Mouse (Mus musculus) ES-E14 (cell line): ENCODE measurements around the gene Osbpl10.

Source experiments
- CHD2 ChIP-seq: IDR thresholded peaks from 2 replicates; pipeline ENCODE4 v1.6.1; 2014; ENCODE audit warnings: mild to moderate bottlenecking, low read depth, low read length, inconsistent platforms
- HCFC1 ChIP-seq: IDR thresholded peaks from 2 replicates; pipeline ENCODE4 v1.6.1; 2012; ENCODE audit warnings: low read length, inconsistent platforms, borderline replicate concordance; ENCODE audit not compliant: insufficient read depth
- MAFK ChIP-seq: IDR thresholded peaks from 2 replicates; pipeline ENCODE4 v1.6.1; 2014; ENCODE audit warnings: mild to moderate bottlenecking, low read depth, low read length, inconsistent platforms; ENCODE audit not compliant: insufficient read depth
- ZC3H11A ChIP-seq: IDR thresholded peaks from 2 replicates; pipeline ENCODE4 v1.6.1; 2012; ENCODE audit warnings: low read depth, mild to moderate bottlenecking, inconsistent platforms, low read length, borderline replicate concordance
- ZNF384 ChIP-seq: IDR thresholded peaks from 2 replicates; pipeline ENCODE4 v1.6.1; 2012; ENCODE audit warnings: low read depth, low read length, inconsistent platforms

GRCm38 (mm10) chr9:115261456-115261855 is 283.1 kb downstream of the Osbpl10 start:
- TF ChIP-seq HCFC1 (no peak), ZNF384 (no peak), MAFK (no peak), ZC3H11A (no peak), CHD2 (no peak)
